Mouse (Mus musculus) lung, embryonic 14.5 days (tissue): Measurements from ENCODE around the gene Chd2. TPM values are rescaled to one million over a fixed set of nuclear protein-coding genes. Genes with fewer than 3 reads are reported as not detected.
A peak's percentile ranks its signal among the peaks of the same experiment; 100 is the strongest.

Experiments used
- ATAC-seq: fragments of 200-750 bp; cut with Nextera tagmentation; 2 replicates; pipeline ENCODE4 v1.8.0; 2017; ENCODE audit warnings: mild to moderate bottlenecking, moderate TSS enrichment, moderate library complexity; ENCODE audit not compliant: insufficient read depth
- DNase-seq: peaks from one replicate; pipeline ENCODE4 v3.0.0-alpha.2; 2015
- H3K27ac ChIP-seq: fragments of 300-500 bp; sonication (generic); 2 replicates; pipeline ENCODE4 v1.5.1; 2014; ENCODE audit warnings: low read depth, mild to moderate bottlenecking, moderate library complexity
- H3K27me3 ChIP-seq: fragments of 300-500 bp; sonication (generic); 2 replicates; pipeline ENCODE4 v1.6.1; 2014; ENCODE audit warnings: low read length, control low read depth; ENCODE audit not compliant: insufficient read depth
- H3K36me3 ChIP-seq: fragments of 300-500 bp; sonication (generic); 2 replicates; pipeline ENCODE4 v1.6.1; 2014; ENCODE audit warnings: control low read depth; ENCODE audit not compliant: insufficient read depth
- H3K4me1 ChIP-seq: fragments of 300-500 bp; sonication (generic); 2 replicates; pipeline ENCODE4 v1.6.1; 2014; ENCODE audit warnings: antibody characterized with exemption, control low read depth; ENCODE audit not compliant: insufficient read depth
- H3K4me2 ChIP-seq: fragments of 300-500 bp; sonication (generic); 2 replicates; pipeline ENCODE4 v1.6.1; 2014; ENCODE audit warnings: mild to moderate bottlenecking
- H3K4me3 ChIP-seq: fragments of 300-500 bp; sonication (generic); 2 replicates; pipeline ENCODE4 v1.5.1; 2014; ENCODE audit warnings: low read depth, low read length
- H3K9ac ChIP-seq: fragments of 300-500 bp; sonication (generic); 2 replicates; pipeline ENCODE4 v1.6.1; 2014
- H3K9me3 ChIP-seq: fragments of 300-500 bp; sonication (generic); 2 replicates; pipeline ENCODE4 v1.6.1; 2016; ENCODE audit warnings: low read depth, low read length, control low read depth
- CTCF ChIP-seq: IDR thresholded peaks from 2 replicates; pipeline ENCODE4 v1.5.1; 2016; ENCODE audit warnings: antibody characterized with exemption, low read depth
- WGBS: fragments of 180-500 bp; shearing (Covaris S2); extraction: QIAGEN DNeasy Blood & Tissue Kit; methylation state at CpG from one replicate; pipeline ENCODE4 v1.1.7; 2014; 5-methylcytosine and 5-hydroxymethylcytosine counted together
- polyA plus RNA-seq: library from polyadenylated mRNA; unstranded; fragments of >200 nt; fragmentation: Nextera tagmentation; extraction: Ambion mirVana; gene quantifications from 2 replicates; pipeline ENCODE4 v1.2.1, GENCODE M21; 2014

Chd2 gene
- polyA plus RNA-seq, 1 experiment from 2014 or later: 62.1 TPM

DNA sequence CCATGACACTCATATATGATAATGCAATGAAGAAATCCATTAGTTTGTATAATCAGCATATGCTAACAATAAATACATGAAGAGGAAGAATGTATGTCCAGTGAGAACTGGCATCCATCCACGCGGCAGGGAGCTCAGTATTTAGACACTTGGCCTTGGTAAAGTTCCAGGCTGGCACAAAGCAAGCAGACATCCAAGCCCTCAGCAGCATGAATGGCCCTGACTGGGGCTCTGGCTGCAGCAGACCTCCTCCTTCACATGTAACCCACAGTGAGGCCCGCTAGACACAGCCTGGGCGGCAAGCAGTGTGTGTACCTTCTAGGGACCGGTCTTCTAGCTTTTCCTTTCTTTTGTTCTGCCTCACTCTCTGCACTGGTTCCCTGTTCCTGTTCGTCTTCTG is 34.1 kb downstream of the Chd2 start:
- DNase-seq: no peak
- no peaks in the 10 kb centered on the region for H3K4me1 ChIP-seq
- H3K9ac ChIP-seq: no peak overlapping the region
- H3K27me3 ChIP-seq: no peaks in the 10 kb centered on the region
- H3K36me3 ChIP-seq: peaks cover 90% of the 10 kb centered on the region
- WGBS: 93% methylated on average over 6 of the region's 6 CpGs
- no peaks in the 10 kb centered on the region for H3K9me3 ChIP-seq
- no peak overlapping the region for H3K4me2 ChIP-seq
- no peak for ATAC-seq
- H3K4me3 ChIP-seq: no peak overlapping the region
- no peak overlapping the region for H3K27ac ChIP-seq
- TF ChIP-seq CTCF: no peak

GRCm38 (mm10) chr7:73506852-73507251 is 34.8 kb downstream of the Chd2 start:
- H3K27ac ChIP-seq: no peak overlapping the region
- H3K4me3 ChIP-seq: no peak overlapping the region
- H3K27me3 ChIP-seq: no peaks in the 10 kb centered on the region
- TF ChIP-seq CTCF: 0 out of 2 replicates have a peak, but pooled peaks have one; percentile 25
- WGBS: 100% methylated on average over 1 of the region's 1 CpGs
- peaks cover 90% of the 10 kb centered on the region for H3K36me3 ChIP-seq
- H3K4me2 ChIP-seq: no peak overlapping the region
- no peak overlapping the region for H3K9ac ChIP-seq
- ATAC-seq: no peak
- DNase-seq: no peak
- H3K4me1 ChIP-seq: no peaks in the 10 kb centered on the region
- H3K9me3 ChIP-seq: no peaks in the 10 kb centered on the region

- ATAC-seq: no peak
- Histone ChIP-seq H3K4me2 (no peak overlapping the region), H3K9me3 (no peaks in the 10 kb centered on the region), H3K4me3 (no peak overlapping the region), H3K27me3 (no peaks in the 10 kb centered on the region), H3K4me1 (no peaks in the 10 kb centered on the region), H3K36me3 (peaks cover 96% of the 10 kb centered on the region), H3K9ac (no peak overlapping the region), H3K27ac (no peak overlapping the region)
- no peak for TF ChIP-seq CTCF
- peak; percentile 30 for DNase-seq
- 86% methylated on average over 6 of the region's 6 CpGs for WGBS
Measured at GRCm38 (mm10) chr7:73505266-73505665, 36.4 kb downstream of the Chd2 start.

- peaks cover 89% of the 10 kb centered on the region for H3K36me3 ChIP-seq
- no peaks in the 10 kb centered on the region for H3K27me3 ChIP-seq
- no peak overlapping the region for H3K27ac ChIP-seq
- WGBS: 80% methylated on average over 2 of the region's 2 CpGs
- no peak overlapping the region for H3K9ac ChIP-seq
- H3K4me1 ChIP-seq: no peaks in the 10 kb centered on the region
- H3K9me3 ChIP-seq: no peaks in the 10 kb centered on the region
- H3K4me3 ChIP-seq: no peak overlapping the region
- H3K4me2 ChIP-seq: no peak overlapping the region
- ATAC-seq (no peak), DNase-seq (no peak)
- no peak for TF ChIP-seq CTCF
Measured at GRCm38 (mm10) chr7:73498200-73498599, 43.4 kb downstream of the Chd2 start.

DNA sequence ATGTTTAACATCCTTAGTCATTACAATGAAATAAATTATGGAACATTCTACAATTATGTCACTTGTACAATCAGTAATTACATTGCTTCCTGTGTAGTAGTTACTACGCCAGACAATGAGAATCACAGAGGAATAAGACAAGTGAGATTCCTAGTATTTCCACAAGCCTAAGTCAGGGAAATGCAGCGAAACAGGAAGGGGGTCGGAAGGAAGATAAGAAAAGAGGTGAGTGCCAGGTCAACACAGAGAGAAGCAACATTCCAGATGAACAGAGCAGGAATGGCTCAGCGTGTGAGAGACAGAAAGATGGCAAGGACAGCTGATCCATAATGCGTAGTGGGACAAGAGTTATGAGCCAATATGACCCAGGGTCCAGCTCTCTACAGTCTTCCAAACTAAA is 52.4 kb downstream of the Chd2 start:
- no peaks in the 10 kb centered on the region for H3K27me3 ChIP-seq
- no peak overlapping the region for H3K9ac ChIP-seq
- TF ChIP-seq CTCF: no peak
- H3K4me3 ChIP-seq: no peak overlapping the region
- WGBS: 44% methylated on average over 5 of the region's 5 CpGs
- H3K36me3 ChIP-seq: peaks cover 93% of the 10 kb centered on the region
- DNase-seq (no peak), ATAC-seq (no peak)
- H3K4me1 ChIP-seq: no peaks in the 10 kb centered on the region
- H3K9me3 ChIP-seq: no peaks in the 10 kb centered on the region
- H3K4me2 ChIP-seq: no peak overlapping the region
- no peak overlapping the region for H3K27ac ChIP-seq

DNA sequence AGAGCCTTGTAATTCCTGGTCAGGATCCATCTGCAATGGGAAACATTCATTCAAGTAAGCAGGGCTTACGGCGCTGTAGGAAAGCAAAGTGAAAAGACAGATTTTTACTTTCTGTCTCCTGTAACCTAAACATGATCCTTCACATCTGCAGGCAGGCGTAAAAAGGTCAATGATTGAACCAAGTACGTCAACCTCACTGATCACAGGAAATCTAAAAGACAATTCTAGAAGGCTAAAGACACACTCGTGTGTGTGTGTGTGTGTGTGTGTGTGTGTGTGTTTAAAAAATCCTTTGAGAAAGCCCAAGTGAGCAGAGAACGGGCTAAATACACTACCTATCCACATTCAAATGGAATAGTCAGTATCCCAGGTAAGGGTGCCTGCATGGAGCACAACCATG is 60.5 kb downstream of the Chd2 start:
- 72% methylated on average over 6 of the region's 6 CpGs for WGBS
- H3K27me3 ChIP-seq: no peaks in the 10 kb centered on the region
- DNase-seq: no peak
- H3K36me3 ChIP-seq: peaks cover 93% of the 10 kb centered on the region
- H3K4me2 ChIP-seq: no peak overlapping the region
- no peak overlapping the region for H3K4me3 ChIP-seq
- no peaks in the 10 kb centered on the region for H3K4me1 ChIP-seq
- no peak overlapping the region for H3K27ac ChIP-seq
- TF ChIP-seq CTCF: no peak
- no peak overlapping the region for H3K9ac ChIP-seq
- H3K9me3 ChIP-seq: no peaks in the 10 kb centered on the region
- no peak for ATAC-seq

DNA sequence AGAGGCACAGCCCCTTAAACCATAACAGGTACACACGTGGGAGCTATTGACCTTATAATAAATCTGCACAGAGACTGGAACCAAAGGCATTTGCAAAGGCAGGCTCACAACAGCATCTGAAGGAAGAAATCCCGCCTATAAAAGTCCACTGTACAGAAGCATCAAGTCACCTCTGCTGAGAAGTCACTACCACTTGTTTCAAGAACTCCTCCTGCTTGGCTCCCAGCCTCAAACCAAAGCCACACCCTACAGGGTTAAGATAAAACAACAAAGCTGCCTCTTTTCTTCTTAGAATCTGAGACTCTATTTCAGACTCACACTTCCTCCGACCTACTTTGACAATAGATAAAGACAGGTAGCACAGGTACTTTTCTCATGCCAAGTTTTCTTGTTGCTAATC is 62.1 kb downstream of the Chd2 start:
- Histone ChIP-seq H3K27me3 (no peaks in the 10 kb centered on the region), H3K9me3 (no peaks in the 10 kb centered on the region), H3K27ac (no peak overlapping the region), H3K4me2 (no peak overlapping the region), H3K9ac (no peak overlapping the region), H3K36me3 (peaks cover 95% of the 10 kb centered on the region), H3K4me1 (no peaks in the 10 kb centered on the region), H3K4me3 (no peak overlapping the region)
- TF ChIP-seq CTCF: no peak
- no peak for DNase-seq
- 71% methylated on average over 3 of the region's 3 CpGs for WGBS
- no peak for ATAC-seq
